Mouse (Mus musculus): ENCODE measurements around the gene Atp5f1. TPM values are rescaled to one million over a fixed set of nuclear protein-coding genes. Genes with fewer than 3 reads are reported as not detected.

Gene Atp5f1
- total and polyA plus RNA-seq, 3 experiments: 313 to 344 TPM; not detected in 1

DNA sequence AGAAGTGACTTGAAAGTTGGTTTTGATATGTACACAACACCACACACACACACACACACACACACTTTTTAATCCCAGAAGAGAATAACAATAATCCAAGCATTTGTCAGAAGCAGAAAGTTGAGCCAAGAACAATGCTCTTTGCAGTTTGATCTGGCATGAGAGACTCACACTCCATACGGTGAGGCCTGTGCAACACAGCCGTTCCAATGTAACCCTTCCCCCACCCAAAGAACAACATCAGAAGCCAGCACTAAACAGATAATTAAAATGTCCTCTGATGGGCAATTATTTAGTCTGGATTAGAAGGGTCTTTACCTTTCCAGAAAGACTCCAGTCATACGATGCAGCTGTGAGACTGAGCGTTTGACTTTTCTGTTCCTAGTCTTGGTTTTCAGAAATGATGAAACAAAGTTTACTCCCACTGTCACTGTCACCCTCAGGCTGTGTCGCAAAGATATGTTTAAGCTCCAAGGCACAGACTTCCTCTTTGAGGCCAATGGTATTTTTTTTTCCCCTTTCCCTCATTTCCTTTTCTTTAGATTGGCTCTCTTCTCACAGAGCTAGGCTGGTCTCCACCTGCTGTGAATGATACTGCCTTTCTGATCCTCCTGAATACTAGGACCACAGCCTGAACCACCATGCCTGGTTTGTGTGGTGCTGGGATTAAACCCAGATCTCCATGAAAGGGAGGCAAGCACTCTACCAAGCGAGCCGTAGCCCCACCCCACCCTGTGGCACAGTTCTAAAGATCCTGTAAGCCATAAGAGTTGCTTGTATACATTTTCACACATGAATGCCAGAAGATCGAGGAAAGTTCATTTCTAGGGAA, 27.4 kb downstream of the Atp5f1 start, which contains the start of gene I830077J02Rik:
Gene I830077J02Rik, minus strand, starts transcription at position 425 of the 832 bp plus-strand sequence.
- H3K9ac ChIP-seq (ENCODE audit: control insufficient read depth, low read depth, low read length, poor library complexity, severe bottlenecking): peak within 1 kb of the TSS; percentile 73
- H3K36me3 ChIP-seq (ENCODE audit: control insufficient read depth in 1 of 2, insufficient read depth in 2 of 2, low read length in 2 of 2): peaks cover 0 to 14% of the 10 kb centered on the region in 2 experiments; a peak in 3 of 4 replicates
- H3K27ac ChIP-seq (ENCODE audit: control insufficient read depth, low read depth, low read length): peak within 1 kb of the TSS; percentile 97
- H3K9me3 ChIP-seq (replicated peaks; ENCODE audit: insufficient read depth, low read length): no peaks in the 10 kb centered on the region
- peak within 1 kb of the TSS; percentile 64 to 71 for H3K4me3 ChIP-seq (ENCODE audit: control insufficient read depth in 1 of 2, insufficient read depth in 1 of 2, low read depth in 2 of 2, low read length in 2 of 2)
- H3K79me2 ChIP-seq (ENCODE audit: control insufficient read depth, insufficient read depth, low read length, poor library complexity): peaks cover 5% of the 10 kb centered on the region; the same call in 1 of the 2 replicates
- H3K27me3 ChIP-seq (ENCODE audit: control insufficient read depth in 1 of 2, insufficient read depth in 2 of 2, low read length in 2 of 2): no peaks in the 10 kb centered on the region
- peaks cover 0 to 14% of the 10 kb centered on the region in 2 experiments; a peak in 2 of 4 replicates for H3K4me1 ChIP-seq (ENCODE audit: control insufficient read depth in 1 of 2, insufficient read depth in 2 of 2, low read length in 2 of 2)
- peak; percentile 93 for DNase-seq (ENCODE audit: low read depth, low spot score)
- peak; percentile 45; the same call in 1 of the 2 replicates for TF ChIP-seq POLR2AphosphoS2 (IDR thresholded peaks at IDR 0.05; ENCODE audit: low read length)
- TF ChIP-seq MYB (IDR thresholded peaks at IDR 0.05; ENCODE audit: low read depth, low read length): no peak
- TF ChIP-seq NRF1 (IDR thresholded peaks at IDR 0.05; ENCODE audit: insufficient read depth, low read depth, low read length, poor library complexity, severe bottlenecking): no peak
- no peak for TF ChIP-seq USF2 (IDR thresholded peaks at IDR 0.05; ENCODE audit: borderline replicate concordance in 1 of 2, insufficient read depth in 1 of 2, low read depth in 1 of 2, low read length in 2 of 2)
- no peak for TF ChIP-seq JUND (IDR thresholded peaks at IDR 0.05; ENCODE audit: low read depth, low read length)
- TF ChIP-seq EP300 (IDR thresholded peaks at IDR 0.05; ENCODE audit: low read depth in 1 of 2, low read length in 2 of 2): peak; percentile 79 to 85
- peak; percentile 95 for TF ChIP-seq ZNF384 (IDR thresholded peaks at IDR 0.05; ENCODE audit: low read depth, low read length)
- no peak for TF ChIP-seq UBTF (IDR thresholded peaks at IDR 0.05; ENCODE audit: borderline replicate concordance, insufficient read depth, low read depth, low read length)
- peak; percentile 82 for TF ChIP-seq ETS1 (IDR thresholded peaks at IDR 0.05; ENCODE audit: low read depth, low read length)
- TF ChIP-seq SMC3 (IDR thresholded peaks at IDR 0.05; ENCODE audit: low read depth, low read length): no peak
- no peak for TF ChIP-seq BHLHE40 (IDR thresholded peaks at IDR 0.05; ENCODE audit: borderline replicate concordance, low read depth, low read length)
- peak; percentile 27; the same call in 1 of the 2 replicates for TF ChIP-seq NELFE (IDR thresholded peaks at IDR 0.05; ENCODE audit: low read depth, low read length)
- no peak for TF ChIP-seq MEF2A (IDR thresholded peaks at IDR 0.05; ENCODE audit: extremely low read depth, insufficient replicate concordance, low read depth, low read length, poor library complexity, severe bottlenecking)
- no peak for TF ChIP-seq E2F4 (IDR thresholded peaks at IDR 0.05; ENCODE audit: borderline replicate concordance, low read depth, low read length)
- 0 out of 2 replicates have a peak, but pooled peaks have one; percentile 24 for TF ChIP-seq ZMIZ1 (IDR thresholded peaks at IDR 0.05; ENCODE audit: low read depth, low read length)
- peak in 1 of 2 experiments; percentile 50; a peak in 2 of 4 replicates for TF ChIP-seq POLR2A (IDR thresholded peaks at IDR 0.05; ENCODE audit: control insufficient read depth in 1 of 2, insufficient read depth in 1 of 2, low read depth in 1 of 2, low read length in 2 of 2, poor library complexity in 1 of 2)
- peak; percentile 68 for TF ChIP-seq GATA1 (IDR thresholded peaks at IDR 0.05; ENCODE audit: low read depth, low read length)
- no peak for TF ChIP-seq ZC3H11A (IDR thresholded peaks at IDR 0.05; ENCODE audit: low read depth, low read length)
- TF ChIP-seq RCOR1 (IDR thresholded peaks at IDR 0.05; ENCODE audit: low read depth, low read length): peak; percentile 59; the same call in 1 of the 2 replicates
- TF ChIP-seq MYC (IDR thresholded peaks at IDR 0.05; ENCODE audit: low read depth, low read length): 0 out of 2 replicates have a peak, but pooled peaks have one; percentile 15
- TF ChIP-seq MAZ (IDR thresholded peaks at IDR 0.05; ENCODE audit: low read depth, low read length): no peak
- TF ChIP-seq ZKSCAN1 (IDR thresholded peaks at IDR 0.05; ENCODE audit: low read depth, low read length): no peak
- TF ChIP-seq RAD21 (IDR thresholded peaks at IDR 0.05; ENCODE audit: low read depth, low read length): no peak
- peak; percentile 49 for TF ChIP-seq TBP (IDR thresholded peaks at IDR 0.05; ENCODE audit: low read depth, low read length)
- no peak for TF ChIP-seq MAFK (IDR thresholded peaks at IDR 0.05; ENCODE audit: borderline replicate concordance, low read depth, low read length)
- TF ChIP-seq ELF1 (IDR thresholded peaks at IDR 0.05; ENCODE audit: low read depth, low read length): no peak; the same call in 1 of the 2 replicates
- peak; percentile 61; the same call in 1 of the 2 replicates for TF ChIP-seq HCFC1 (IDR thresholded peaks at IDR 0.05; ENCODE audit: low read depth, low read length)
- peak; percentile 88 for TF ChIP-seq TCF12 (IDR thresholded peaks at IDR 0.05; ENCODE audit: low read depth, low read length)
- no peak for TF ChIP-seq MXI1 (IDR thresholded peaks at IDR 0.05; ENCODE audit: low read depth, low read length)
- no peak for TF ChIP-seq KAT2A (conservative IDR thresholded peaks at IDR 0.05; ENCODE audit: low read depth, low read length)
- TF ChIP-seq CHD1 (IDR thresholded peaks at IDR 0.05; ENCODE audit: low read depth, low read length): no peak
- TF ChIP-seq USF1 (IDR thresholded peaks at IDR 0.05; ENCODE audit: low read depth, low read length): no peak
- TF ChIP-seq MAX (IDR thresholded peaks at IDR 0.05; ENCODE audit: low read length): no peak
- TF ChIP-seq SIN3A (IDR thresholded peaks at IDR 0.05; ENCODE audit: low read length): peak; percentile 90; the same call in 1 of the 2 replicates
- peak; percentile 88 for TF ChIP-seq TAL1 (IDR thresholded peaks at IDR 0.05; ENCODE audit: low read length)

Measured in MEL (cell line).